Comparison of ENCODE assay signal across 25 mouse cellular contexts in genomic region chr10:42914146-42914545, GRCm38 (mm10). TPM values are rescaled to one million over a fixed set of nuclear protein-coding genes. Genes with fewer than 3 reads are reported as not detected.
DNase-seq lines count a peak whose midpoint lies in the region; ATAC-seq lines count a peak whose summit lies in the region.
"Had no signal": no experiment of that assay in that cellular context is flagged by ENCODE, and none has a peak within 500 bp of the region (broad histone marks: within the 10 kb centered on the region; RNA-seq: fewer than 3 reads in every experiment).

No protein-coding gene starts in this region.

- peak; percentile 4 for DNase-seq in gastrocnemius, postnatal 10 days
- no peak for DNase-seq in gastrocnemius, postnatal 14 days
- peak; percentile 30 for DNase-seq in kidney, postnatal 14 days
- peak; percentile 55 for DNase-seq in 416B (ENCODE audit: low read depth)
- no peak for DNase-seq in ovary, adult 18-20 months (ENCODE audit: low spot score)
- DNase-seq in left cerebral cortex, adult 18-20 months (ENCODE audit: low spot score in 2 of 2), result no peak
- DNase-seq: adrenal gland, adult 8-10 months; cerebellum, adult 9-10 months; gastrocnemius, postnatal 36 days; kidney, adult 11 months; liver, postnatal 0 days; lung, postnatal 10 days; right cerebral cortex, postnatal 14 days; thymus, postnatal 14 days had no signal

- intact Hi-C loops in gastrocnemius, postnatal 14 days (cut with DNase I; ENCODE audit: low total_unique reads), result no loop called here

- peaks cover 3% of the 10 kb centered on the region for H3K4me1 ChIP-seq in kidney, embryonic 16.5 days (ENCODE audit: insufficient read depth, low read length)

- no peak overlapping the region for H3K9ac ChIP-seq in kidney, embryonic 16.5 days (replicated peaks; ENCODE audit: low read length)
- H3K9ac ChIP-seq: embryonic facial prominence, embryonic 12.5 days; liver, postnatal 0 days; midbrain, embryonic 15.5 days; stomach, embryonic 15.5 days had no signal

- 48% methylated on average over 6 of the region's 6 CpGs for WGBS in kidney, embryonic 16.5 days

- H3K4me3 ChIP-seq in kidney, embryonic 16.5 days (ENCODE audit: low read length), result no peak overlapping the region
- H3K4me3 ChIP-seq: embryonic facial prominence, embryonic 12.5 days; erythroblast, embryonic 14.5 days; hindbrain, embryonic 10.5 days; midbrain, embryonic 15.5 days; myocyte; stomach, embryonic 15.5 days had no signal

- no peak overlapping the region for H3K4me2 ChIP-seq in kidney, embryonic 16.5 days (replicated peaks; ENCODE audit: low read depth, low read length)
- H3K4me2 ChIP-seq: embryonic facial prominence, embryonic 12.5 days; midbrain, embryonic 15.5 days; stomach, embryonic 15.5 days had no signal

- H3K9me3 ChIP-seq in kidney, embryonic 16.5 days (ENCODE audit: low read length), result no peaks in the 10 kb centered on the region
- H3K9me3 ChIP-seq: embryonic facial prominence, embryonic 12.5 days; G1E; hindbrain, embryonic 10.5 days; midbrain, embryonic 15.5 days; stomach, embryonic 15.5 days had no signal

- no peaks in the 10 kb centered on the region for H3K36me3 ChIP-seq in kidney, embryonic 16.5 days (ENCODE audit: insufficient read depth, low read length)
- H3K36me3 ChIP-seq: embryonic facial prominence, embryonic 12.5 days; G1E; hindbrain, embryonic 10.5 days; midbrain, embryonic 15.5 days; stomach, embryonic 15.5 days had no signal

- H3K27ac ChIP-seq in kidney, embryonic 16.5 days (ENCODE audit: low read length), result no peak overlapping the region
- H3K27ac ChIP-seq: embryonic facial prominence, embryonic 12.5 days; hindbrain, embryonic 10.5 days; midbrain, embryonic 15.5 days; stomach, embryonic 15.5 days had no signal

- no peak for ATAC-seq in kidney, embryonic 16.5 days (ENCODE audit: low FRiP score, low TSS enrichment)
- peak; percentile 58 for ATAC-seq in granulocyte monocyte progenitor cell, adult 5-6 weeks (replicated peaks; ENCODE audit: poor library complexity, severe bottlenecking)
- ATAC-seq: CD4-positive, CD25-positive, alpha-beta regulatory T cell, adult 4 months; forebrain, embryonic 14.5 days; liver, postnatal 0 days; midbrain, embryonic 15.5 days had no signal

- no peaks in the 10 kb centered on the region for H3K27me3 ChIP-seq in kidney, embryonic 16.5 days (ENCODE audit: insufficient read depth, low read length)
- H3K27me3 ChIP-seq: embryonic facial prominence, embryonic 12.5 days; midbrain, embryonic 15.5 days; stomach, embryonic 15.5 days had no signal

RNA-seq across cellular contexts. Expression of gene Scml4, which starts 54.0 kb away (rescaled TPM):
- 1 to 10 TPM; 3.3 to 3.8 TPM for total RNA-seq in gastrocnemius, postnatal 10 days (2021)
- total RNA-seq in gastrocnemius, postnatal 14 days (2021), result 1 to 10 TPM; 2.0 to 2.8 TPM
- 1.7 and 1.8 TPM in 2 replicates for polyA plus RNA-seq in kidney, embryonic 16.5 days (2015; fragmentation: Nextera tagmentation; extraction: Ambion mirVana)
- not detected in 2 replicates for total RNA-seq in granulocyte monocyte progenitor cell, adult 5-6 weeks (2014; fragmentation: Nextera tagmentation)
- 0.05 TPM in 1 of 2 replicates, not detected in the other for total RNA-seq in granulocyte monocyte progenitor cell, adult 5-6 weeks (2017)
- 1 to 10 TPM; 2.5 to 3.6 TPM for total RNA-seq in left cerebral cortex, adult 18-20 months (2021)
- total RNA-seq: G1E had no signal
- polyA plus RNA-seq: erythroblast, embryonic 14.5 days; G1E had no signal

Comparison
In these comparisons a context has a peak if more than half of its experiments do, and no peak if none do; other contexts are left out.
1. DNase-seq: peak in gastrocnemius, postnatal 10 days (single experiment), kidney, postnatal 14 days (single experiment) and 416B (single experiment); none in gastrocnemius, postnatal 14 days (single experiment), ovary, adult 18-20 months (single experiment) and left cerebral cortex, adult 18-20 months (0 of 2).